Mouse (Mus musculus) midbrain, embryonic 10.5 days (tissue): ENCODE data around the gene Spint4. TPM values are rescaled to one million over a fixed set of nuclear protein-coding genes. Genes with fewer than 3 reads are reported as not detected.
"Not testable (repeated sequence)": the region's sequence is repeated elsewhere in the genome, so short reads cannot be mapped to it uniquely, and the experiment has no call there.

Experiments
- DNase-seq: peaks from one replicate; pipeline ENCODE4 v3.0.0-alpha.2; 2017; ENCODE audit warnings: low spot score
- H3K27ac ChIP-seq: fragments of 300-500 bp; sonication (generic); replicated peaks from 2 replicates; pipeline ENCODE4 v1.5.1; 2016; ENCODE audit warnings: mild to moderate bottlenecking
- H3K27me3 ChIP-seq: fragments of 300-500 bp; sonication (generic); 2 replicates; pipeline ENCODE4 v1.6.1; 2016; ENCODE audit warnings: low read depth, mild to moderate bottlenecking; ENCODE audit not compliant: poor library complexity, severe bottlenecking
- H3K36me3 ChIP-seq: fragments of 300-500 bp; sonication (generic); 2 replicates; pipeline ENCODE4 v1.6.1; 2016; ENCODE audit warnings: mild to moderate bottlenecking, moderate library complexity
- H3K4me1 ChIP-seq: fragments of 300-500 bp; sonication (generic); 2 replicates; pipeline ENCODE4 v1.6.1; 2016
- H3K4me3 ChIP-seq: fragments of 300-500 bp; sonication (generic); 2 replicates; pipeline ENCODE4 v1.5.1; 2016; ENCODE audit warnings: mild to moderate bottlenecking, moderate library complexity
- H3K9me3 ChIP-seq: fragments of 300-500 bp; sonication (generic); replicated peaks from 2 replicates; pipeline ENCODE4 v1.6.1; 2016; ENCODE audit warnings: mild to moderate bottlenecking
- WGBS: fragments of 180-500 bp; shearing (Covaris S2); methylation state at CpG from one replicate; pipeline ENCODE4 v1.1.7; 2016; 5-methylcytosine and 5-hydroxymethylcytosine counted together
- polyA plus RNA-seq: library from polyadenylated mRNA; unstranded; fragments of >200 nt; fragmentation: Nextera tagmentation; extraction: Ambion mirVana; gene quantifications from 2 replicates; pipeline ENCODE4 v1.2.1, GENCODE M21; 2016

Gene Spint4
- polyA plus RNA-seq, 1 experiment from 2014 or later = not detected

DNA sequence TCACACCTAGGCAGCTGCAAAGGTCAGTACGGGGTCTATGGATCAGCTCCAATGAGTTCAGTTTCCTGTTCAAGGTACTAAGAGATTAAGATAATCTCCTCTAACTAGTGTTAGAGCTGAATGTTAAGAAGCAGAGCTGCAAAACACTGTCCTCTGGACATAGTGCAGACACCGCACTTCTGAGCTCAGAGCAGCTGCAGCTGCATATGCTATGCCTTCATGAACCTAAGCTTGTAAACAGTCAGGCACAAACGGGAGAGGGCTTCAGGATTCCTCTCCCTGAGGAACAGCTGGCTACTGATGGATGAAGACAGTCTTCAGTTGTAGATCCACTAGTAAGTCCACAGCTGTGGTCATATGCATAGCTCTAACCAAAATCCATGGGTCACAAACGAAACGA is 2.7 kb downstream of the Spint4 start:
- H3K27me3 ChIP-seq = no peaks in the 10 kb centered on the region
- H3K9me3 ChIP-seq = no peaks in the 10 kb centered on the region
- WGBS = 83% methylated on average over 5 of the region's 5 CpGs
- H3K4me3 ChIP-seq = no peak overlapping the region
- no peaks in the 10 kb centered on the region for H3K36me3 ChIP-seq
- H3K4me1 ChIP-seq = no peaks in the 10 kb centered on the region
- H3K27ac ChIP-seq = no peak overlapping the region
- no peak for DNase-seq

DNA sequence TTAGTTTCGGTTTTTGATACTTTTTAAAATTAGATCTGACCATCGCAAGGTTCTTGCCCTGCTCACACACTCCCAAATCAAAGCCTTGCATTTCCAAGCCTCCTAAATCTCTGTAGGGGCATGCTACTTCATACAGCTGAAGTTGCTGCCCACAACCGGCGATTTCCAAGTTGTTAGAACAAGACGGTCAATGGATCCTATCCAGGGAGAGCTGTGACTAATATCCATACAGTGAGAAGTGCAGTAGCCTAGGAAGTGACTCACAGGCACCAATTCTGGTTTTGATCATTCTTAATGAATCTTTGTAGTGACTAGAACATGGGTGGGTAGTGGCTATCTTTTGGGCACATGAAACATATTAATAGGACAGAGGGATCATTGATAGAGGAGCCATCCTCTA is 3.5 kb downstream of the Spint4 start:
- Histone ChIP-seq H3K4me3 (no peak overlapping the region), H3K4me1 (no peaks in the 10 kb centered on the region), H3K36me3 (no peaks in the 10 kb centered on the region), H3K27ac (no peak overlapping the region), H3K27me3 (no peaks in the 10 kb centered on the region), H3K9me3 (no peaks in the 10 kb centered on the region)
- 91% methylated on average over 5 of the region's 5 CpGs for WGBS
- DNase-seq = no peak

DNA sequence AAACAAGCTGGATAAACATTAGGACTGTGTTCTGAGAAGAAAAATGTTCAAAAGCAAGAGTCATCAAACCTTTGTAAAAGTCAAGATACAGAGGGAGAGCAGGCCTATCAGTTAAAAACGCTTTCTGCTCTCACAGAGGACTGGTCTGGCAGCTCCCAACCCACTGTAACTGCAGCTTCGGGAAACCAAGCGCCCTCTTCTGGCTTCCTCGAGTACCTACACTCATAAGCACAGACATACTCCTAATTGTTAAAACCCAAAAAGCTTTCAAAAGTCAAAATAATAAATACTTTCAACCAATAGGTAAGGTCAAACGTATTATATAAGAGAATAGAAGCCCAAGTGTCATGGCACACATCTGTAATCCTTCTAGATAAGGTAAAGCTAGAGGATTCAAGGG is 5.9 kb downstream of the Spint4 start:
- Histone ChIP-seq H3K27ac (no peak overlapping the region), H3K4me3 (no peak overlapping the region), H3K36me3 (no peaks in the 10 kb centered on the region), H3K4me1 (no peaks in the 10 kb centered on the region), H3K27me3 (no peaks in the 10 kb centered on the region), H3K9me3 (no peaks in the 10 kb centered on the region)
- 85% methylated on average over 5 of the region's 5 CpGs for WGBS
- no peak for DNase-seq

DNA sequence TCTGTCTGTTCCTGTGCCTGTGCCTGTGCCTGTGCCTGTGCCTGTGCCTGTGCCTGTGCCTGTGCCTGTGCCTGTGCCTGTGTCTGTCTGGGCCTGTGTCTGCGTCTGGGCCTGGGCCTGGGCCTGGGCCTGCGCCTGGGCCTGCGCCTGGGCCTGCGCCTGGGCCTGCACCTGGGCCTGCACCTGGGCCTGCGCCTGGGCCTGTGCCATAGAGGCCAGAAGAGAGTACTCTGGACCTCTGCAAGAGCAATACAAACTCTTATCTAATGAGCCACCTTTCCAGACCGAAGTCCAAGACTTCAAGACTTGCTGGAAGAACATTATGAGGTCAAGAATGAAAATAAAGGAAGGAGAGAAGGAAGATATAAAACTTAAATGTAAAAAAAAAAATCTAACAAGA is 7.0 kb downstream of the Spint4 start:
- no peaks in the 10 kb centered on the region for H3K27me3 ChIP-seq
- no peaks in the 10 kb centered on the region for H3K4me1 ChIP-seq
- no peak for DNase-seq
- no peak overlapping the region for H3K4me3 ChIP-seq
- no peaks in the 10 kb centered on the region for H3K9me3 ChIP-seq
- H3K27ac ChIP-seq = no peak overlapping the region
- WGBS = 88% methylated on average over 6 of the region's 6 CpGs
- no peaks in the 10 kb centered on the region for H3K36me3 ChIP-seq

DNA sequence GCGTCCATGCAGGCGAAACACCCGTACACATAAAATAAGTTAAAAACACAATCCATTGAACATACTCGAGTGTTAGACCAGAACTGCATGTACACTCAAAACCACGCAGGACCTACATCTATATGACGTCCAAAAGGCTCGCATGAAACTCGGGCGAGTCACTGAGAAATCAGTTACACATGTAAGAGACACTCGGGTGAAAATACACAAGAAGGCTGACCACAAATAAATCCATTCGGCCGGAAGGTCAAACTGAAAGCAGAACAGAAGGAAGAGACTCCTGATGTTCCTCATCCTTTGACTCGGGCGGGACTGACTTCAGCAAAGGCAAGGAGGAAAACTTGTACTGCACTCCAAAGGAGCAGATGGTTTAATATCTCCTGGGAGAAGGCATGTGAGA is 7.7 kb downstream of the Spint4 start:
- Histone ChIP-seq H3K27me3 (no peaks in the 10 kb centered on the region), H3K4me3 (no peak overlapping the region), H3K36me3 (no peaks in the 10 kb centered on the region), H3K9me3 (no peaks in the 10 kb centered on the region), H3K27ac (no peak overlapping the region), H3K4me1 (no peaks in the 10 kb centered on the region)
- WGBS = 90% methylated on average over 14 of the region's 14 CpGs
- DNase-seq = no peak

DNA sequence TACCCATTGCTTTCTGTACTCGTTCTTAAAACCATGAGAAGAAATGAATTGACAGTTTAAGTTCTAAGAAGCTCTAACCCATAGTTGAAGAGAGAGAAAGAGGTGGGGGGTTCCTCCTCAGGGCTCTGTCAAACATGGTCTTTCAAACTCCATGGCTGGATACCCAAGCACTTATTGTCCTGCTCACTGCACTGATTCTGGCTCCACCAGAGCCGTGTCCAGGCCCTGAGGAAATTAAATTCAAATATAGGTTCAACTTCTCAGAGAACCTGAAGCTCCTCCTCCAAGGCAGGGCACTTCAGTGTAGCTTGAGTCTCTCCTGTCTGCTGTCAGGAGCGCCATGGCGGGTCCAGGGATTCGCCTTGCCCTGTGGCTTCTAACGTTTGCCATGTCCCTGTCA is 16.7 kb downstream of the Spint4 start, which contains the start of gene Spint5:
TSS of gene Spint5 (plus strand) at position 301 of the 400 bp plus-strand sequence.
- Histone ChIP-seq H3K27me3 (no peaks in the 10 kb centered on the region), H3K4me1 (no peaks in the 10 kb centered on the region), H3K36me3 (no peaks in the 10 kb centered on the region), H3K9me3 (no peaks in the 10 kb centered on the region), H3K4me3 (no peak within 1 kb of the TSS), H3K27ac (no peak within 1 kb of the TSS)
- DNase-seq = no peak
- WGBS = 84% methylated on average over 6 of the region's 6 CpGs

DNA sequence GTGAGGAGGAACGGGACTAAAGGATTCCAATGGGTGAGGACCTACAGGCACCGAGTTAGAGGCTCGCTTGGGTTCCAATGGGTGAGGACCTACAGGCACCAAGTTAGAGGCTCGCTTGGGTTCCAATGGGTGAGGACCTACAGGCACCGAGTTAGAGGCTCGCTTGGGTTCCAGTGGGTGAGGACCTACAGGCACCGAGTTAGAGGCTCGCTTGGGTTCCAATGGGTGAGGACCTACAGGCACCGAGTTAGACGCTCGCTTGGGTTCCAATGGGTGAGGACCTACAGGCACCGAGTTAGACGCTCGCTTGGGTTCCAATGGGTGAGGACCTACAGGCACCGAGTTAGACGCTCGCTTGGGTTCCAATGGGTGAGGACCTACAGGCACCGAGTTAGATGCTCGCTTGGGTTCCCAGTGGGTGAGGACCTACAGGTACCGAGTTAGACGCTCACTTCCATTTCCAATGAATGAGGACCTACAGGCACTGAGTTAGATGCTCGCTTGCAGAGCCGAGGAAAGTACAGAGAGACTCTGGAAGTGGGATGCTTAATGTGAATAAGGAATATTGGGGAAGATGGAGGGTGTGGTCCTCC is 18.0 kb downstream of the Spint4 start:
- 91% methylated on average over 23 of the region's 23 CpGs for whole genome bisulfite sequencing
- H3K9me3 ChIP-seq, H3K4me3 ChIP-seq, DNase-seq, H3K27ac ChIP-seq, H3K27me3 ChIP-seq, H3K4me1 ChIP-seq, H3K36me3 ChIP-seq: not testable (repeated sequence)

DNA sequence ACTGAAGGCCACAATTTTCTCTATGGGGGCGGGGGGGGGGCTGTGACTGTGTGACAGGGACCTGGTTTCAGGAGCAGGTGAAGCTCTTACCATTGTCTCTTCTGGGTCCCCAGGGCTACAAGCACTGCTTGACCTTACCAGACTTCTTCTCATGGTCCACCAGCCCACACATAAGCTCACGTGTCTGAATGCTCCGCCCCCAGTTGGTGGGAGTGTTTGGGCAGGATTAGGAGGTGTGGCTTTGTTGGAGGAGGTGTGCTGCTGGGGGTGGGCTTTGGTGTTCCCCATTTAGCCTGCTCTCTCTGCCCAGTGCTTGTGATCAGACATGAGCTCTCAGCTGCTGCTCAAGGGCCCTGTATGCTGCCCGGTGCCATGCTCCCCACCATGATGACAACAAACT is 25.0 kb downstream of the Spint4 start:
- no peak for DNase-seq
- Histone ChIP-seq H3K9me3 (no peaks in the 10 kb centered on the region), H3K27ac (no peak overlapping the region), H3K27me3 (no peaks in the 10 kb centered on the region), H3K4me3 (no peak overlapping the region), H3K36me3 (no peaks in the 10 kb centered on the region), H3K4me1 (no peaks in the 10 kb centered on the region)
- WGBS = 68% methylated on average over 4 of the region's 4 CpGs

DNA sequence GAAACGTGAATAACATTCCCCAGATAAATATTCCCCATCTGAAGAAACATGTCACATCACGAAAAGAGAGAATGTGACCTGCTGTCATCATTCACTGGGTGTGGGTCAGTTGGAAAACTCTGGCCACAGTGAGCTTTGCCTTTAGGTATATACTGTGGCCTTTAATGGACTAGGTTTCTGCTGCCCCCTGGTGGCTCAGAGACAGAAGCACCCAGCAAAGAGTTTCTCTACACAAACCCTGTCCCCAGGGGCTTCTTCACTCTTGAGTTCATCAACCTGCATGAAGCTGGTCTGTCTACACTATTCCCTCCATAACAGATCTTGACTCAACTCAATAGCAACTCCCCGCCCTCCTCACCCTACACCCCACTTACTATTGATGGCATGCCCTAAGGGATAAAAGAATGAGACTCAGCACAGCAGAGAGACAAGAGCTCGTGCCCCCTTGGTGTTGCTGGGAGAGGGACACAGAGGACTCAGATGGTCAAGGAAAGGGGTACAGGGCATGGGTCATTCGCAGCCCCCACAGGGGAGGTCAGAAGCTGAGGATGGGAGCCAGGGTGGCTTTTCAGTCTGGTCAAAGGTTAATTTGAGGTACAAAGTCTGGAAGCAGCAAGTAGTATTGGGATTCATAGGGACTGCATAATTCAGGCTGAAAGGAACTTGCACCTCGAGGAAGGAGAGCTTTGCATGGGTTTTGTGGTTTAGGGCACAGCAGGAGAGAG is 27.8 kb downstream of the Spint4 start:
- no peaks in the 10 kb centered on the region for H3K9me3 ChIP-seq
- no peak overlapping the region for H3K27ac ChIP-seq
- H3K27me3 ChIP-seq = no peaks in the 10 kb centered on the region
- H3K36me3 ChIP-seq = no peaks in the 10 kb centered on the region
- H3K4me1 ChIP-seq = no peaks in the 10 kb centered on the region
- no peak overlapping the region for H3K4me3 ChIP-seq
- 30% methylated on average over 6 of the region's 6 CpGs for WGBS
- peak; percentile 64 for DNase-seq

DNA sequence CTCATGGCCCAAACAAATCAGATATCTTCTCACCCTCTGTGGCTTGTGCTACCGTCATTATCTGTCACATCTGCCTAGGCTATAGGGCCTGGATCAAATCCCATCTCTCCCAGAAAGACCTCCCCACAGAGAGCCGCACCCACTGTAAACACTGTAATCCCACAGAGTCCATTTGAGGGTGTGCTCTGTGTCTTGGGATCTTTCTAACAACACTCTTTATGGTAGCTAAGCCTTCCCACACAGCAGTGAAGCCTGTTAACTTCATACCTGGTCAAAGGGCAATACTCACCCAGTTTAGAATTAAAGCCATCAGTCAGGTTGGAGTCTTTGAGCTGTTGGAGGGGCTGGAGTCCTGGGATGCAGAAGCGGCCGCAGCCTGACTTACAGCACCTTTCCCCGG is 33.4 kb downstream of the Spint4 start:
- 85% methylated on average over 5 of the region's 5 CpGs for WGBS
- H3K9me3 ChIP-seq = no peaks in the 10 kb centered on the region
- DNase-seq = no peak
- no peaks in the 10 kb centered on the region; the same call in 1 of the 2 replicates for H3K27me3 ChIP-seq
- H3K4me1 ChIP-seq = no peaks in the 10 kb centered on the region
- H3K4me3 ChIP-seq = no peak overlapping the region
- no peaks in the 10 kb centered on the region for H3K36me3 ChIP-seq
- H3K27ac ChIP-seq = no peak overlapping the region

DNA sequence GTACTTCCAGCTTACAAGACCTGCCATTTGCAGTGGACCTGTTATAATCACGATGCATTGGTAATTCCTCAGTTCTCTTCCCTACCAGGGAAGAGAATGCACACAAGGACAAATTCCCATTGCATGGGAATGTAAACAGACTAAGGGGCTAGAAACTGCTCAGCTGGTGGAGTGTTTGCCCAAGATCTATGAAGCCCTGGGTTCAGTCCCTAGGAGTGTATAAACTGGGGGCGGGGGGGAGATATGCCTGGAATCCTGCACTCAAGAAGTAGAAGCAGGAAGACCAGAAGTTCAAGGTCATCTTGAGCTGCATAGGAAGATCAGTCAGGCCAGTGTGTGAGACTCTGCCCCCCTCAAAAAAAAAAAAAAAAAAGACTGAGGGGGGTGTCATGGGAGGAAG is 35.0 kb downstream of the Spint4 start:
- WGBS = 82% methylated on average over 2 of the region's 2 CpGs
- no peak for DNase-seq
- H3K27me3 ChIP-seq = no peaks in the 10 kb centered on the region; the same call in 1 of the 2 replicates
- H3K36me3 ChIP-seq = no peaks in the 10 kb centered on the region
- H3K27ac ChIP-seq = no peak overlapping the region
- H3K4me1 ChIP-seq = no peaks in the 10 kb centered on the region
- no peak overlapping the region for H3K4me3 ChIP-seq
- H3K9me3 ChIP-seq = no peaks in the 10 kb centered on the region

DNA sequence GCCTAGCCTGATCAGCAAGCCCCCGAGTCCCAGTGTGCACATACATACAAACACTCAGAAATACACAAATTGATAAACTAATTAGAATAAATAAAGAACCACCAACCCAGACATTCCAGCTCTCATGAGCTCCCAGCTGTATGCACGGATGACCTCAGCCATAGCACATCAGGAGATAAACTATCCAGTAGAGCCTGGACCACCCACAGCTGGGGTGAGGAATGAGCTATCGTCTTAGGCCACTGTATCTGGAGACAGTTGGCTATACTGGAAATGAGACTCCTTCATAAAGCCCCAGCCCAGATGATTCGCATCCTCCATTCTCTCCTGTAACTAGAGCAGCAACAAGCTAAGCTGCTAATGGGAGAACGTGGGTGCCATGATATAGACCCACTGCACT is 36.5 kb downstream of the Spint4 start:
- no peaks in the 10 kb centered on the region for H3K36me3 ChIP-seq
- H3K4me1 ChIP-seq = no peaks in the 10 kb centered on the region
- no peak overlapping the region for H3K4me3 ChIP-seq
- H3K9me3 ChIP-seq = no peaks in the 10 kb centered on the region
- 88% methylated on average over 5 of the region's 5 CpGs for WGBS
- H3K27ac ChIP-seq = no peak overlapping the region
- H3K27me3 ChIP-seq = no peaks in the 10 kb centered on the region; the same call in 1 of the 2 replicates
- DNase-seq = no peak

DNA sequence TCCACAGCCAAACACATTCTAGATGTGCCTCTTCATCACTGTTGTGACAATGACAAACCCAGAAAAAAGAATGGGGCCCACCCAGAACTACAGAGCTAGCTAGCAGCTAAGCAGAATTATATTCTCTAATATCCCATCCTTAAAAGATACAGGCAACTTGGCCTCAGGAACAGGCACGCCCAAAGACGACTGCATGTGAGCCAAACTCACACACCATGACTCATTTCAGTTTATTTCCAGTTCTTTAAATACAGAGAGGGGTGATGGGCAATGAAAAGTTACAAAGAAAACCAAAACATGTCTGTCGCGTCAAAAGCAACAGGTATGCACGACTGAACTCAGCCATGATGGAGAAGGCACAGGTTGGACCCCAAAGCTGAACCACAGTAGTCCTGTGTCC is 37.1 kb downstream of the Spint4 start:
- 88% methylated on average over 5 of the region's 5 CpGs for WGBS
- no peak for DNase-seq

More for the DNA sequence above, 37.1 kb downstream of the Spint4 start:
- Histone ChIP-seq H3K4me3 (no peak overlapping the region), H3K9me3 (no peaks in the 10 kb centered on the region), H3K27me3 (no peaks in the 10 kb centered on the region; the same call in 1 of the 2 replicates), H3K36me3 (no peaks in the 10 kb centered on the region), H3K4me1 (no peaks in the 10 kb centered on the region), H3K27ac (no peak overlapping the region)
